Mouse (Mus musculus) liver, embryonic 13.5 days (tissue): ENCODE measurements around the gene 3425401B19Rik. TPM values are rescaled to one million over a fixed set of nuclear protein-coding genes. Genes with fewer than 3 reads are reported as not detected.

Experiments
- ATAC-seq: fragments of 200-750 bp; cut with Nextera tagmentation; 2 replicates; pipeline ENCODE4 v1.8.0; 2017; ENCODE audit warnings: low read depth, mild to moderate bottlenecking, moderate number of reproducible peaks, moderate library complexity
- DNase-seq: peaks from one replicate; pipeline ENCODE4 v3.0.0; 2022
- H3K27ac ChIP-seq: fragments of 300-500 bp; sonication (generic); 2 replicates; pipeline ENCODE4 v1.5.1; 2015; ENCODE audit warnings: moderate library complexity, mild to moderate bottlenecking, inconsistent platforms
- H3K27me3 ChIP-seq: fragments of 300-500 bp; sonication (generic); 2 replicates; pipeline ENCODE4 v1.6.1; 2015; ENCODE audit warnings: mild to moderate bottlenecking, inconsistent platforms
- H3K36me3 ChIP-seq: fragments of 300-500 bp; sonication (generic); 2 replicates; pipeline ENCODE4 v1.6.1; 2015; ENCODE audit warnings: mild to moderate bottlenecking, inconsistent platforms
- H3K4me1 ChIP-seq: fragments of 300-500 bp; sonication (generic); replicated peaks from 2 replicates; pipeline ENCODE4 v1.6.1; 2015; ENCODE audit warnings: inconsistent platforms
- H3K4me2 ChIP-seq: fragments of 300-500 bp; sonication (generic); 2 replicates; pipeline ENCODE4 v1.6.1; 2015; ENCODE audit warnings: inconsistent platforms, mild to moderate bottlenecking, moderate library complexity
- H3K4me3 ChIP-seq: fragments of 300-500 bp; sonication (generic); replicated peaks from 2 replicates; pipeline ENCODE4 v1.5.1; 2015; ENCODE audit warnings: mild to moderate bottlenecking, inconsistent platforms
- H3K9ac ChIP-seq: fragments of 300-500 bp; sonication (generic); 2 replicates; pipeline ENCODE4 v1.6.1; 2015; ENCODE audit warnings: mild to moderate bottlenecking, inconsistent platforms
- H3K9me3 ChIP-seq: fragments of 300-500 bp; sonication (generic); replicated peaks from 2 replicates; pipeline ENCODE4 v1.6.1; 2016; ENCODE audit warnings: inconsistent platforms
- WGBS: fragments of 180-500 bp; shearing (Covaris S2); methylation state at CpG from one replicate; pipeline ENCODE4 v1.1.7; 2015; ENCODE audit not compliant: insufficient replicate concordance; 5-methylcytosine and 5-hydroxymethylcytosine counted together
- polyA plus RNA-seq: library from polyadenylated mRNA; unstranded; fragments of >200 nt; fragmentation: Nextera tagmentation; extraction: Ambion mirVana; gene quantifications from 2 replicates; pipeline ENCODE4 v1.2.1, GENCODE M21; 2015

Gene 3425401B19Rik
- polyA plus RNA-seq, 1 experiment from 2014 or later, result 0.02 TPM

DNA sequence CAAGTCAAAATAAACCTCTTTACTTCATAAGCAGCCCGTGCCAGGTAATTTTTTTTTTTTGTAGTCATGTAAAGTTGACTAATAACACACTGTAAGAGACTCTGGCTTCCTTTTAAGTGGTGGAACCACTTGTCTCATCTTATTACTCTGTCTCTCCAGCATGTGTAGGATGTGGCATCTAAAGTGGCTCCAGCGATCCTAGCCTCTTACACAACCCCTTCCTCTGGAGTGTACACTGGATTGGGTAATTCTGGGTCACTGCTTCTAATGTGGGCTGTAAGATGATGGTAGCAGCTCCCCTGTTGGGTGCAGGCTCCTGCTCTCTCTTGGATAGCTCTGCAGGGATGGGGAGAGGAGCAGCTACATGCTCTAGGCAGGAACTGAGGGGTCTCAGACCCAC lies 46.6 kb downstream of the 3425401B19Rik start:
- WGBS, result 61% methylated on average over 2 of the region's 2 CpGs
- no peaks in the 10 kb centered on the region for H3K27me3 ChIP-seq
- H3K4me1 ChIP-seq, result no peaks in the 10 kb centered on the region
- H3K36me3 ChIP-seq, result no peaks in the 10 kb centered on the region
- no peaks in the 10 kb centered on the region for H3K9me3 ChIP-seq
- no peak overlapping the region for H3K4me3 ChIP-seq
- H3K27ac ChIP-seq, result no peak overlapping the region
- no peak for DNase-seq
- no peak for ATAC-seq
- H3K4me2 ChIP-seq, result no peak overlapping the region
- H3K9ac ChIP-seq, result no peak overlapping the region

DNA sequence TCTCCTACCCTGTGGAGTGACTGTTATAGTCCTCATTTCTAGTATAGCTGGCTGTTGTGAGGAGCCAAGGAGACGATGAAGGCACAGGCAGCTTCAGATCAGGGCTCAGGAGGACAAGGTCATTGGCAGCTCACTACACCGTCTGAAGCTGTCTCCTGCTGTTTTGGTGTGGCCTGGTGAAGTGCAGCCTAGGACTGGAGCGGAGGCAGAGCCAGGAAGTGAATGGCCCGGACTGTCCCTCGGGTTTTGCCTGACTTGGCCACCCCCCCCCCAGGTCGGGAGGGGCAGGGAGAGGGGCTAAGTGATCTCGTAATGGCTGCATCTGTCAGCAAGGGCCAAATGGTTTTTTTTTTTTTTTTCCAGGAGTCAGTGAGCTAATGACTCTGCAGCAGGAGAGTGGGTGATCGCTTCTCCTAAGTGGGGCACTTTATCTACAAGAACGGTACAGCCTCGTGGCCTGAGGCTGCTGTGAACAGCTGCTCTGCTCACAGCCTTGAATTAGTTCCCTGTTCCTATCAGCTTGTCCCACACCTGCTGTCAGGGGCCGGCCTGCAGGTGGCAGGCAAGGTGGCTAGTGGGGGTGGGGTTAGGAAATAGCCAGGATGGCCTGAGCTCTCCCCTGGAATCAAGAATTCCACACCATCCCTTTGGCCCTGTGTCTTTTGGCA lies 50.9 kb downstream of the 3425401B19Rik start:
- no peak overlapping the region for H3K4me2 ChIP-seq
- H3K4me3 ChIP-seq, result no peak overlapping the region
- no peak overlapping the region for H3K9ac ChIP-seq
- no peaks in the 10 kb centered on the region for H3K36me3 ChIP-seq
- ATAC-seq (no peak), DNase-seq (no peak)
- H3K27me3 ChIP-seq, result no peaks in the 10 kb centered on the region
- WGBS, result 16% methylated on average over 11 of the region's 11 CpGs
- no peaks in the 10 kb centered on the region for H3K9me3 ChIP-seq
- no peaks in the 10 kb centered on the region for H3K4me1 ChIP-seq
- no peak overlapping the region for H3K27ac ChIP-seq

DNA sequence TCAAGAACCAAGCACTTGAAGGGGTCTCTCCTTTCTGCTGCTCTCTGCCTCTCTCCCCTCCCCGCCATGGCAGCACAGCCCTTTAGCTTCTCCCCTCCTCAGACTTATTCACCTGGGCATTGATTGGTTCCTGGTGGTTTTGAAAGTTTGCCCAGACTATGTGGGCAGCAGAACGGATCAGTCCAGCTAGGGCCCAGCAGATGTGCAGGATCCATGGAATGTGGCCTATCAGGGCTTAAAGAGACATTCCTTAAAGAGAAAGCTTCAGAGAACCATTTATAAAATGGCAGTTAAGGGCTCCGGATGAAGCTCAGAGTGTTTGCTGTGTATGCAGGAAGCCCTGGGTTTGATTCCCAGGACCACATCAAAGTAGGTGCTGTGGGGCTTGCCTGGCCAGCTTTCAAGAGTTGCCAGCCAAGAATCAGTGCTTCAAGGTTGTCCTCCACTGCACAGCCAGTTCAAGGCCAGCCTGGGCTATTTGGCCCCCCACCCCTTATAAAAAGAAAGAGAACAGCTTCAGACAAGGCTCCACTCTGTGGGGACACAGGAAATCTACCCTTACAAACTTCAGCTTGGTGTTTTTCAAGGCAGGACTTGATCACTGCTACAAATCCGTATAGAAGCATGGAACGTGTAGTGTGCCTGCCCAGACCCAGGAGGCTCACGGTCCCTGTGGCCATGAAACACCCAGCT lies 52.0 kb downstream of the 3425401B19Rik start:
- Histone ChIP-seq H3K36me3 (no peaks in the 10 kb centered on the region), H3K9ac (no peak overlapping the region), H3K4me1 (no peaks in the 10 kb centered on the region), H3K4me3 (no peak overlapping the region), H3K27me3 (no peaks in the 10 kb centered on the region), H3K4me2 (no peak overlapping the region), H3K27ac (no peak overlapping the region), H3K9me3 (no peaks in the 10 kb centered on the region)
- WGBS, result 67% methylated on average over 6 of the region's 6 CpGs
- no peak for ATAC-seq
- no peak for DNase-seq

DNA sequence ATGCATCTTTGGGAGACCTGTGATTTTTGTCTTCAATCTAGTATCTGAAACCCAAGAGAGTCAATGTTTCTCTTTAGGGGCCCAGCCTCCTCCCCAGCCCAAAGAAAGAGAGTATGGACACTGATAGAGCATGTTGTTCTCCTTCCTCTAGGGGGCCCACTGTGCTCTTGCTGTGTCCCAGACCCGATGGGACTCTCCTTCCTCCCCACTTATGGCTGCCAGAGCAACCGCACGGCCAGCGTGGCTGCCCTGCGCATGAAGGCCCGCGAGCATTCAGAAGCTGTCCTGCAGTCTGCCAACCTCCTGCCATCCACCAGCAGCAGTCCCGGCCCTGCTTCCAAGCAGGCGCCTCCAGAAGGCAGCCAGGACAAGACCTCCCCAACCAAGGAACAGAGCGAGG lies 56.5 kb downstream of the 3425401B19Rik start:
- Histone ChIP-seq H3K27ac (no peak overlapping the region), H3K4me1 (no peaks in the 10 kb centered on the region), H3K36me3 (no peaks in the 10 kb centered on the region), H3K4me2 (no peak overlapping the region), H3K9ac (no peak overlapping the region), H3K27me3 (no peaks in the 10 kb centered on the region), H3K4me3 (no peak overlapping the region), H3K9me3 (no peaks in the 10 kb centered on the region)
- DNase-seq (no peak), ATAC-seq (no peak)
- 30% methylated on average over 10 of the region's 10 CpGs for WGBS

DNA sequence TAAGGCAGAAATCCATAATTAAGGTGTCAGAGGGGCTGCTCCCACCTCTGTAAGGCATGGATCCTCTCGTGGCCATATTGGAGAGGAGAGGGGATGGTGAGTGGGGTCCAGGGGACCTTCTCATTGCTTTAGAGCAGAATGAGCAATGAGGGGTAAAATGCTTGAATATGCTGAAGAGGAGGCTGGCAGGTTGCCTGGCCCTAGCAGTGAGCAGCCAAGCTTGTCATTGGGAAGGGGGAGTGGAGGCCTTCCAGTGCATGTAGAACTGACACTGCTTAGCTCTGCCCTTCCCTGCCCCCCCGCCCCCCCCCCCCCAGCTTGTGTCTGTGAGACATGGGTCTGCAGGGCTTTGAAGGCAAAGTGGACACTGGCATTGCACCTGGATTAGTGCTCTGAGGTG lies 57.8 kb downstream of the 3425401B19Rik start:
- Histone ChIP-seq H3K4me2 (no peak overlapping the region), H3K9me3 (no peaks in the 10 kb centered on the region), H3K9ac (no peak overlapping the region), H3K27me3 (no peaks in the 10 kb centered on the region), H3K27ac (no peak overlapping the region), H3K4me3 (no peak overlapping the region), H3K4me1 (no peaks in the 10 kb centered on the region), H3K36me3 (no peaks in the 10 kb centered on the region)
- DNase-seq (no peak), ATAC-seq (no peak)
- 48% methylated on average over 1 of the region's 2 CpGs for WGBS

DNA sequence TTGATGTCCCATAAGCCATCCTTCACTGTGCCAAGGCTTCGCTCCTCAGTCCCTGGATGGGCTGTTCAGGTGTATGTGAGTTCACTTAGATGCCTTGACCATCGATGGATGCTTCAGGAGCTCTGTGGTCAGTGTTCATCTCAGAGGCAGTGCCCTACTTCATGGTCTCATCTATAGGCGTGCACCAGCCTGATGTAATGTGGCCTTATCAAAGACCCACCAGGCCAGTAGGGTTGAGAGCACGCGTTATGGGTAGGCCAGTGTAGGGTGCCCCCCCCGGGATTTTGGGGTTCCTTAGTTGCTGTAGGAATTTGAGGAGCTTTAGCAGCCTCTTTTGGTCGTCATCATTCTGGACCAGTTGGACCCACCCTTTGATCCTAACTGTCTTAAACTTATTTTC lies 60.3 kb downstream of the 3425401B19Rik start:
- DNase-seq (no peak), ATAC-seq (no peak)
- no peak overlapping the region for H3K4me2 ChIP-seq
- no peak overlapping the region for H3K4me3 ChIP-seq
- no peaks in the 10 kb centered on the region for H3K36me3 ChIP-seq
- H3K9ac ChIP-seq, result no peak overlapping the region
- H3K9me3 ChIP-seq, result no peaks in the 10 kb centered on the region
- no peaks in the 10 kb centered on the region for H3K4me1 ChIP-seq
- no peak overlapping the region for H3K27ac ChIP-seq
- WGBS, result 49% methylated on average over 7 of the region's 7 CpGs
- no peaks in the 10 kb centered on the region for H3K27me3 ChIP-seq

DNA sequence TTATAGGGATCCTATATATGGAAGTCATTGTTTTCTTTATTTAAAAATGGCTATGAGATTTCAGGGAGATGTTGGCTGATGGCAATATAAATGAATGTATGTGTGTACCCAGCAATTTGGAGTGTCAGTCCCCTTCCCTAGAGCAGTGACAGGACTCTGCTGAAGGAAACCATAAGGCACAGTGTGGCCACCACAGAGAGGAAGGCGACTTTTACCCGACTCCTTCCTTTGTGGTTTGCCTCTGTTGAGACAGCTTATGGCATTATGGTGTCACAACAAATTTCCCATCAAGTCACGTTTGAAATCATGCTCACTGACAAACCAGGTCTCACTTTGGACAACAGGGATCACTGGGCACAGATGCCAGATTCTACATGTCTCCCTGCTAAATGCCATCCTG lies 60.8 kb downstream of the 3425401B19Rik start:
- Histone ChIP-seq H3K27me3 (no peaks in the 10 kb centered on the region), H3K9ac (no peak overlapping the region), H3K4me3 (no peak overlapping the region), H3K4me2 (no peak overlapping the region), H3K9me3 (no peaks in the 10 kb centered on the region), H3K4me1 (no peaks in the 10 kb centered on the region), H3K27ac (no peak overlapping the region), H3K36me3 (no peaks in the 10 kb centered on the region)
- ATAC-seq (no peak), DNase-seq (no peak)
- 23% methylated on average over 3 of the region's 3 CpGs for WGBS

DNA sequence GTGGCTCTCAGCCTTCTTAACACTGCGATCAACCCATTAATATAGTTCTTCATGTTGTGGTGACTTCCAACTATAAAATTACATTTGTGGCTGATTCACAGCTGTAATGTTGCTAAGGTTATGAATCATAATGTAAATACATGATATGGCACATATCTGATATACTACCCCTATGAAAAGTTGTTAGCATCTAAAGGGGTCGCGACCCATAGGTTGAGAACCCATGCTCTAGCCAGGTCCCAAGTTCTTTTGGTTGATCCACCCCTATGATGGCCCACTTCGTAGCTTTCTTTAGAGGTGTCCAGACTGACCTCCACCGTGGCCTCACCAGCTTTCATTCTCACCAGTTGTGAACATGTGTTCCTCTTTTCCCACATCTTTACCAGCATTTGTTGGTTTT lies 67.8 kb downstream of the 3425401B19Rik start:
- Histone ChIP-seq H3K27me3 (no peaks in the 10 kb centered on the region), H3K9ac (no peak overlapping the region), H3K4me2 (no peak overlapping the region), H3K4me1 (no peaks in the 10 kb centered on the region), H3K36me3 (no peaks in the 10 kb centered on the region), H3K4me3 (no peak overlapping the region), H3K9me3 (no peaks in the 10 kb centered on the region), H3K27ac (no peak overlapping the region)
- ATAC-seq (no peak), DNase-seq (no peak)
- WGBS, result 65% methylated on average over 5 of the region's 5 CpGs

DNA sequence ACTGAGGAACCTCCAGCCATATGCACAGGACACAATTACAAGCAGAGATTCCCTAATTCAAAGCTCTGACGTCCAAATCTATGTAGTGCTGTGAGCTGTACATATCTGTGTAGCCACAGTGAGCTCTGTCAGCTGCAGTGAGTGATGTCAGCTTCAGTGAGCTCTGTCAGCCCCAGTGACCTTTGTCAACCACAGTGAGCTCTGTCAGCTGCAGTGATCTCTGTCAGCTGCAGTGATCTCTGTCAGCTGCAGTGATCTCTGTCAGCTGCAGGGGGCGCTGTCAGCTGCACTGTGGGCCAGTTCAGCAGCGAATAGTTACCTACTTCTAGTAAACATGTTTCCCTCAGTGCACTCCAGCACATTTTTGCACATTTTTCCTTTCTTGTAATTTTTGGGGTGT lies 75.7 kb downstream of the 3425401B19Rik start:
- Histone ChIP-seq H3K4me3 (no peak overlapping the region), H3K27ac (no peak overlapping the region), H3K9ac (no peak overlapping the region), H3K36me3 (no peaks in the 10 kb centered on the region), H3K27me3 (peaks cover 12% of the 10 kb centered on the region; the same call in 1 of the 2 replicates), H3K9me3 (no peaks in the 10 kb centered on the region), H3K4me1 (no peaks in the 10 kb centered on the region), H3K4me2 (no peak overlapping the region)
- DNase-seq, result no peak
- 20% methylated on average over 3 of the region's 3 CpGs for WGBS
- ATAC-seq, result no peak

Other genes with a start within 250 kb of the 3425401B19Rik start
- gene Slc18a3, start 220.4 kb downstream of the 3425401B19Rik start, polyA plus RNA-seq, result 0.08 TPM in 1 of 2 replicates, not detected in the other
- not detected in 2 replicates for gene Chat, start 219.3 kb downstream of the 3425401B19Rik start, polyA plus RNA-seq
- 9.0 and 10.1 TPM in 2 replicates for gene Ercc6, start 171.8 kb downstream of the 3425401B19Rik start, polyA plus RNA-seq
- gene Prrxl1, start 85.9 kb downstream of the 3425401B19Rik start, polyA plus RNA-seq, result 0.14 TPM in 1 of 2 replicates, not detected in the other
- 1.2 and 1.3 TPM in 2 replicates for gene Tmem273, start 100.7 kb upstream of the 3425401B19Rik start, polyA plus RNA-seq
- gene Fam170b, start 148.7 kb upstream of the 3425401B19Rik start, polyA plus RNA-seq, result not detected in 2 replicates
- gene Vstm4, start 171.5 kb upstream of the 3425401B19Rik start, polyA plus RNA-seq, result 4.1 and 4.2 TPM in 2 replicates